Mouse (Mus musculus): ENCODE measurements around the gene Adam15.
A peak's percentile ranks its signal among the peaks of the same experiment; 100 is the strongest.

Adam15 gene

GRCm38 (mm10) chr3:89295685-89296230 lies 54.0 kb downstream of the Adam15 start:
- DNase-seq, result no peak

GRCm38 (mm10) chr3:89294195-89294594 lies 55.6 kb downstream of the Adam15 start:
- DNase-seq, result no peak

- peak; percentile 33 to 54 for DNase-seq
Observed at GRCm38 (mm10) chr3:89293247-89293918, 56.4 kb downstream of the Adam15 start.

GRCm38 (mm10) chr3:89292303-89292702 lies 57.5 kb downstream of the Adam15 start:
- DNase-seq, result no peak

- no peak for DNase-seq
Observed at GRCm38 (mm10) chr3:89291874-89292273, 57.9 kb downstream of the Adam15 start.
